Mouse (Mus musculus) liver, embryonic 13.5 days (tissue): ENCODE data around the gene Rilpl1. TPM values are rescaled to one million over a fixed set of nuclear protein-coding genes. Genes with fewer than 3 reads are reported as not detected.

ENCODE experiments used
- ATAC-seq: fragments of 200-750 bp; cut with Nextera tagmentation; 2 replicates; pipeline ENCODE4 v1.8.0; 2017; ENCODE audit warnings: low read depth, mild to moderate bottlenecking, moderate number of reproducible peaks, moderate library complexity
- DNase-seq: peaks from one replicate; pipeline ENCODE4 v3.0.0; 2022
- H3K27ac ChIP-seq: fragments of 300-500 bp; sonication (generic); 2 replicates; pipeline ENCODE4 v1.5.1; 2015; ENCODE audit warnings: moderate library complexity, mild to moderate bottlenecking, inconsistent platforms
- H3K27me3 ChIP-seq: fragments of 300-500 bp; sonication (generic); 2 replicates; pipeline ENCODE4 v1.6.1; 2015; ENCODE audit warnings: mild to moderate bottlenecking, inconsistent platforms
- H3K36me3 ChIP-seq: fragments of 300-500 bp; sonication (generic); 2 replicates; pipeline ENCODE4 v1.6.1; 2015; ENCODE audit warnings: mild to moderate bottlenecking, inconsistent platforms
- H3K4me1 ChIP-seq: fragments of 300-500 bp; sonication (generic); replicated peaks from 2 replicates; pipeline ENCODE4 v1.6.1; 2015; ENCODE audit warnings: inconsistent platforms
- H3K4me2 ChIP-seq: fragments of 300-500 bp; sonication (generic); 2 replicates; pipeline ENCODE4 v1.6.1; 2015; ENCODE audit warnings: inconsistent platforms, mild to moderate bottlenecking, moderate library complexity
- H3K4me3 ChIP-seq: fragments of 300-500 bp; sonication (generic); replicated peaks from 2 replicates; pipeline ENCODE4 v1.5.1; 2015; ENCODE audit warnings: mild to moderate bottlenecking, inconsistent platforms
- H3K9ac ChIP-seq: fragments of 300-500 bp; sonication (generic); 2 replicates; pipeline ENCODE4 v1.6.1; 2015; ENCODE audit warnings: mild to moderate bottlenecking, inconsistent platforms
- H3K9me3 ChIP-seq: fragments of 300-500 bp; sonication (generic); replicated peaks from 2 replicates; pipeline ENCODE4 v1.6.1; 2016; ENCODE audit warnings: inconsistent platforms
- WGBS: fragments of 180-500 bp; shearing (Covaris S2); methylation state at CpG from one replicate; pipeline ENCODE4 v1.1.7; 2015; ENCODE audit not compliant: insufficient replicate concordance; 5-methylcytosine and 5-hydroxymethylcytosine counted together
- polyA plus RNA-seq: library from polyadenylated mRNA; unstranded; fragments of >200 nt; fragmentation: Nextera tagmentation; extraction: Ambion mirVana; gene quantifications from 2 replicates; pipeline ENCODE4 v1.2.1, GENCODE M21; 2015

Gene Rilpl1
- polyA plus RNA-seq, 1 experiment from 2014 or later: 1.9 TPM

DNA sequence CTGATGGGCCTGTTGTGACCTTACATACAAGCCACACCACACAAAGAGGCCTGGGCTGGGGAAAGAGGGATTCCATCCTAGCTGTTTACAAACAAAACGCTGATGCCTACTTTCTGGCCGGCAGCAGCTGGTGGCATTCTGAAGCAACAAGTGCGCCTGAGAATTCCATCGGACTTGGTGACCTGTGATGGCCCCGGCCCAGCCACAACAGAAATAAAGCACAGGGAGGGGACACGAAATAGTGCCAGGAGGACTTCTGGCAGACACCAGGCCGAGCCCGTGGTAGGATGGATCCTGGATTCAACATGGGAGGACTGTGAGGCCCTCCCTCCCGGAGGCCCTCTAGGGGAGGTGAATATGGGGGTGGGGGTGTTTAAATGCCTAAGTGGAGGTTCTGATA is 2.4 kb downstream of the Rilpl1 start:
- peak overlapping the region; percentile 82; the same call in 1 of the 2 replicates for H3K4me2 ChIP-seq
- H3K9me3 ChIP-seq: no peaks in the 10 kb centered on the region
- DNase-seq (no peak), ATAC-seq (no peak)
- 0 out of 2 replicates have a peak overlapping the region, but pooled peaks have one; percentile 4 for H3K4me3 ChIP-seq
- peaks cover 39% of the 10 kb centered on the region for H3K4me1 ChIP-seq
- no peaks in the 10 kb centered on the region for H3K36me3 ChIP-seq
- 61% methylated on average over 9 of the region's 9 CpGs for WGBS
- no peak overlapping the region for H3K27ac ChIP-seq
- H3K27me3 ChIP-seq: peaks cover 53% of the 10 kb centered on the region
- H3K9ac ChIP-seq: 0 out of 2 replicates have a peak overlapping the region, but pooled peaks have one; percentile 19

DNA sequence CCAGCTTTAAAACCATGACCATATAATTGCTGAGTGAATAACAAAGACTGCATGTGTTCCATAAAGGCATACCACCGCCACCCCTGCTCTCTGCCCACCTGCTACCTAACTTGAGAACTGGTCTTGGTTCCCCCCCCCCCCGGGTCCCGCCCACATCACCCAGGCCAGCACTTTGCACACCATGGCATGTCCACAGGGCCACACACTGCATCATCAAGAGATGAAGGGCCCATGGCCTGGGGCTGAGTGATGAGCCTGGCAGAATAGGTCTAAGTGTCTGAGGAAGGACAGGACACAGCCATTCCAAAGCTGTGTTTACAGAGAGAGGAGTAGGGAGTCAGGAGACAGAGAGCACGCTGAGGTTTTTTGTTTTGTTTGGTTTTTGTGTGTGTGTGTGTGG is 2.8 kb downstream of the Rilpl1 start:
- Histone ChIP-seq H3K36me3 (no peaks in the 10 kb centered on the region), H3K9ac (no peak overlapping the region), H3K4me2 (peak overlapping the region; percentile 82; the same call in 1 of the 2 replicates), H3K9me3 (no peaks in the 10 kb centered on the region), H3K27me3 (peaks cover 51% of the 10 kb centered on the region), H3K4me1 (peaks cover 39% of the 10 kb centered on the region), H3K4me3 (no peak overlapping the region), H3K27ac (no peak overlapping the region)
- WGBS: 61% methylated on average over 4 of the region's 4 CpGs
- no peak for DNase-seq
- ATAC-seq: no peak

DNA sequence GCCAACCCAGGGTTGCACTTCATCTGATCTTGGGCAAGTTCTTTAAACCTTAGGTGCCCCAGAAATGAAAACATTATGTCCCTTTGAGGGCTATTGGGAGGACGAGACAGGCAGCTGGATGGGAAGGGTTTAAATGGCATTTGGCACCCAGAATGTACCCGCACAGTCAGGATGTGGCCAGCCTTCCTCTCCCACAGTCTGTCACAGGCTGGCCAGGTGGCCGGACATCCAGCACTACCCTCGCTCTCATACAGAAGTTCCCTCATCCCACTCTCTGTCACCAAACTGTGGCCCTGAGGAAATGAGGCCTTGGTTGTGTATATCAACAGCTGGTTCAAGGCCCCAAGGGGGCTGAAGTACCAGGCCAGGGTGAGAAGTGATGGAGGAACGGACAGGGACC is 6.2 kb downstream of the Rilpl1 start:
- 64% methylated on average over 5 of the region's 5 CpGs for WGBS
- no peak for DNase-seq
- peaks cover 13% of the 10 kb centered on the region; the same call in 1 of the 2 replicates for H3K4me1 ChIP-seq
- no peak overlapping the region for H3K4me2 ChIP-seq
- H3K9me3 ChIP-seq: no peaks in the 10 kb centered on the region
- H3K9ac ChIP-seq: no peak overlapping the region
- no peak overlapping the region for H3K27ac ChIP-seq
- no peak for ATAC-seq
- no peaks in the 10 kb centered on the region for H3K36me3 ChIP-seq
- peaks cover 17% of the 10 kb centered on the region for H3K27me3 ChIP-seq
- no peak overlapping the region for H3K4me3 ChIP-seq

DNA sequence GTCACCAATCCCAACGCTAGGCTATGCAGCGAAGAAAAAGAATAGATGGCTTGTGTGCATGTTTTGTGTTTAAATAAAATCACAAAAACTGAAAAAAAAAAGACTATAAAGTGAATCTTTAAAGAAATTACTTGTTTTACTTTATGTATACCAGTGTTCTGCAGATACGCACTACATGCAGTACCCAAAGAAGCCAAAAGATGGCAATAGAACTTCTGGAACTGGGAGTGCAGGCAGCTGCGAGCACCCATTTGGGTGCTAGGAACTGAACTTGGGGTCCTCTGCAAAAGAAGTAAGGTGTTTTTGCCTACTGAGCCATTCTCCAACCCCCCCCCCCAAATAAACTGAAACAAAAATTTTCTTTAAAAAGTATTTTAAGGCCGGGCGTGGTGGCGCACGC is 8.2 kb downstream of the Rilpl1 start:
- Histone ChIP-seq H3K27me3 (peaks cover under 1% of the 10 kb centered on the region; the same call in 1 of the 2 replicates), H3K27ac (no peak overlapping the region), H3K4me1 (no peaks in the 10 kb centered on the region), H3K36me3 (no peaks in the 10 kb centered on the region), H3K9me3 (no peaks in the 10 kb centered on the region), H3K9ac (no peak overlapping the region), H3K4me2 (no peak overlapping the region), H3K4me3 (no peak overlapping the region)
- ATAC-seq (no peak), DNase-seq (no peak)
- WGBS: 83% methylated on average over 8 of the region's 8 CpGs

DNA sequence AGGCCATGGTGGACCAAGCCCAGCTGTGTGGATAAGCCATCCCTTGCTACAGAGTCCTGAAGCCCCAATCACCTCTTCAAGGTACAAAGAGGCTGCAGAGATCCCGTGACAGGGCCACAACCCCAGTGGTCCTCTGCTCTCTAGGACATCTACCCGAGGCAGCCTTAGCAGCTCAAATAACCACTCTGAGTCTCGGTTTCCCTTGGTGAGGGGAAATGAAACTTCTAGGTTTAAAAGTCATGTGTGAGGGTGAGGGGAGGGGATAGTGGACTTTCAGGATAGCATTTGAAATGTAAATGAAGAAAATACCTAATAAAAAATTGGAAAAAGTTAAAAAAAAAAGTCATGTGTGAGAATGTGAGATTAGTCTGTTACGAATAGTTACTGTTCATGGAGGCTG is 9.6 kb downstream of the Rilpl1 start:
- Histone ChIP-seq H3K4me3 (no peak overlapping the region), H3K36me3 (no peaks in the 10 kb centered on the region), H3K27ac (no peak overlapping the region), H3K9me3 (no peaks in the 10 kb centered on the region), H3K4me1 (no peaks in the 10 kb centered on the region), H3K27me3 (no peaks in the 10 kb centered on the region), H3K9ac (no peak overlapping the region), H3K4me2 (no peak overlapping the region)
- ATAC-seq (no peak), DNase-seq (no peak)
- WGBS: 70% methylated on average over 4 of the region's 4 CpGs

DNA sequence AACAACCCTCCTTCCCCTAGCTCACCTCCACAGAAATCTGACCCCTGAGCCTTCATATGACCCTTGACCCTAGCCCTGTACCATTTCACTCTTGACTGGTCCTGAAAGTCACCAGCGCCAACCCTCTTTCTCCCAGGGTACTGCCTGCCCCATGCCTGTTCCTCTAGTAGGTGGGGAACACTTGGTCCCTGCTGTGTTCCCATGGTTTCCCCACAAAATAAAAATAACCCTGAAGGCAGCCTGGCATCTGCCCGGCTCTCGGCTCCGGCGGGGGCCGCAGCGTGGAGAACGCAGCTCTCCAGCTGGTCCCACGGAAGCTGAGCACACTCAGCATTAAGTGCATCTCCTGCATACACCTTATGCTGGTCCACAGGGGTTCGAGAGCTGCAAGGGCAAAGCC is 12.5 kb downstream of the Rilpl1 start:
- no peak overlapping the region for H3K9ac ChIP-seq
- 0 out of 2 replicates have a peak, but pooled peaks cover 3% of the 10 kb centered on the region for H3K36me3 ChIP-seq
- DNase-seq (no peak), ATAC-seq (no peak)
- 84% methylated on average over 10 of the region's 10 CpGs for WGBS
- no peak overlapping the region for H3K4me2 ChIP-seq
- no peaks in the 10 kb centered on the region for H3K4me1 ChIP-seq
- H3K27ac ChIP-seq: no peak overlapping the region
- no peaks in the 10 kb centered on the region for H3K27me3 ChIP-seq
- H3K9me3 ChIP-seq: no peaks in the 10 kb centered on the region
- no peak overlapping the region for H3K4me3 ChIP-seq

DNA sequence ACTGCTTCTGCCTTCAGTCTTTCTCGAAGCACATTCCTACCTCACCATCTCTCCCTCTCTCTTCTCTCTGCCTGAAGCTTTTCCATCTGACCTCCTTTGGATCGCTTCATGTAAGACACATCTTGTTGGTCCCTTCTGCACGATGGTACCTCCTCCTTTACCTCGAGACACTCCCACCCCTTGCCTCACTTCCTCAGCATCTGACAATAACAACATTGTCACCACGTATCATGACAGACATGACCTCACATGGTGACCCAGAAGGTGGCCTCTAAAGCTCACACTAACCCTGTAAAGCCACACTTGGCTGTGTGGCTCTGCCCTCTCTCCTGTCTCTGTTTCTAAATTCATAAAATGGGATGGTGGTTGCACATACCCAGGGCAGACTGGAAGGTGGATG is 15.4 kb downstream of the Rilpl1 start:
- Histone ChIP-seq H3K9me3 (no peaks in the 10 kb centered on the region), H3K4me3 (no peak overlapping the region), H3K36me3 (0 out of 2 replicates have a peak, but pooled peaks cover 3% of the 10 kb centered on the region), H3K9ac (no peak overlapping the region), H3K27me3 (no peaks in the 10 kb centered on the region), H3K4me1 (no peaks in the 10 kb centered on the region), H3K4me2 (no peak overlapping the region), H3K27ac (no peak overlapping the region)
- WGBS: 59% methylated on average over 5 of the region's 5 CpGs
- no peak for ATAC-seq
- DNase-seq: no peak

DNA sequence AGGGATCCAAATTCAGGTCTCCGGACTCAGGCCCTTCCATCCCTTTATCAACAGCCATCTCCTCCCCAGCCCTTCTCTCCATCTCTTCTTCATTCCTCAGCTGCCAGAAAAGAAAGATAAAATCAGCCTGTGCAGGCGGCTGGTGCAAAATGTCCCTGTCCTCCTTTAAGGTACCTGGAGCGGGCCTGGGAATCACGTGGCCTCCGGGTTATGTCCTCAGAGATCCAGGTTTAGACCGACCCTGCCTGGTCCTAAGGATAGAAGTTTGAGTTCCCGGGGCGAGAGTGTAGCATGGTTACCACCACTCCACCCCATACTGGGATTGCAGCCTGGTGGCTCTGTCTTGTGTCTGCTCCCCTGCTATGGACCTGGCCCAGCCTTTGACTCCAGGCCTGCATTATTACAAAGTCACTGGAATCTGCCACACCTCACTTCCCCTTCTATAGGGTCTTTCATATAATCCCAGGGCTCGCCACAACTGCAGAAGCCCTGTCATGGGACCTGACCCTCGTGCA is 20.6 kb downstream of the Rilpl1 start:
- Histone ChIP-seq H3K4me3 (no peak overlapping the region), H3K9me3 (no peaks in the 10 kb centered on the region), H3K4me2 (no peak overlapping the region), H3K27ac (no peak overlapping the region), H3K9ac (no peak overlapping the region), H3K36me3 (0 out of 2 replicates have a peak, but pooled peaks cover 3% of the 10 kb centered on the region), H3K27me3 (no peaks in the 10 kb centered on the region), H3K4me1 (no peaks in the 10 kb centered on the region)
- WGBS: 73% methylated on average over 10 of the region's 10 CpGs
- no peak for ATAC-seq
- no peak for DNase-seq

DNA sequence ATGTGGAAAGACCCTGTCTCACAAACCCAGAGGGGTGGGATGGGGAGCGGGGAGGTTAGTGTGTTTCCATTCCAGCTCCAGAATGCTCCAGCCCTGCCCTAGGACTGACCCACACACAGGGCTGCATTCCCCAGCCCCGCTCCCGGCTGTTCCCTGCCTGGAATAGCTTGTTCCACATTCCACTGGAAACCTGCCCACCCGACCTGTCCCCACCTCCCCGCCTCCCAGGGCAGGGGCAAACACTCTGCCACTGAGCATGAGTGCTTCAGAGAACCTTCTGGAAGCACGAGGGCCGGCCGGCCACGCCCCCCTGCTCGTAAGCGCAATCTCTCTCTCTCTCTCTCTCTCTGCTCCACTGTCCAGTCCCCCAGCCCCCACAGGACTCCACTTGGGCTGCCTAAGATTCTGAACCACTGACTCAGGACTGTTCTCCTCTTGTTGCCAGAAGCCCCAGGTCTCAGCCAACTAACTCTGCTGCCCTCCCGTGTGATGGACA is 21.4 kb downstream of the Rilpl1 start:
- H3K36me3 ChIP-seq: 0 out of 2 replicates have a peak, but pooled peaks cover 3% of the 10 kb centered on the region
- DNase-seq (no peak), ATAC-seq (no peak)
- no peak overlapping the region for H3K9ac ChIP-seq
- 63% methylated on average over 12 of the region's 12 CpGs for WGBS
- no peaks in the 10 kb centered on the region for H3K27me3 ChIP-seq
- no peak overlapping the region for H3K27ac ChIP-seq
- no peak overlapping the region for H3K4me3 ChIP-seq
- H3K9me3 ChIP-seq: no peaks in the 10 kb centered on the region
- H3K4me1 ChIP-seq: no peaks in the 10 kb centered on the region
- no peak overlapping the region for H3K4me2 ChIP-seq

DNA sequence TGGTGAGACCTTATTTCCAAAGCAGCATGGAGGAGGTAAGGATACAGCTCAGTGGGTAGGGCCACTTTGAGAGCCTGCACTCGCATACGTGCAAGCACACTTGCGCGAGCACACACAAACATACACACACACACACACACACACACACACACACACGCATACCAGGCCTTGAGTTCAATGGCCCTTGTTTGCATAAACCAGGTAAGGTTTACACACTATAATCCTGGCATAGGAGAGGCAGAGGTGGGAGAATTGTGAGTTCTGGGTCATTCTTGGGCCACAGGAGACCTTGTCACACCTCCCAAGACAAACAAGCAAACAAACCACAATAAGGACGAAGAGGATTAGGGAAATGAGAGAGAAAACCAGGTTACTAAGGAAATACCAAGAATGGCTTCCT is 22.0 kb downstream of the Rilpl1 start:
- Histone ChIP-seq H3K9ac (no peak overlapping the region), H3K9me3 (no peaks in the 10 kb centered on the region)

DNA sequence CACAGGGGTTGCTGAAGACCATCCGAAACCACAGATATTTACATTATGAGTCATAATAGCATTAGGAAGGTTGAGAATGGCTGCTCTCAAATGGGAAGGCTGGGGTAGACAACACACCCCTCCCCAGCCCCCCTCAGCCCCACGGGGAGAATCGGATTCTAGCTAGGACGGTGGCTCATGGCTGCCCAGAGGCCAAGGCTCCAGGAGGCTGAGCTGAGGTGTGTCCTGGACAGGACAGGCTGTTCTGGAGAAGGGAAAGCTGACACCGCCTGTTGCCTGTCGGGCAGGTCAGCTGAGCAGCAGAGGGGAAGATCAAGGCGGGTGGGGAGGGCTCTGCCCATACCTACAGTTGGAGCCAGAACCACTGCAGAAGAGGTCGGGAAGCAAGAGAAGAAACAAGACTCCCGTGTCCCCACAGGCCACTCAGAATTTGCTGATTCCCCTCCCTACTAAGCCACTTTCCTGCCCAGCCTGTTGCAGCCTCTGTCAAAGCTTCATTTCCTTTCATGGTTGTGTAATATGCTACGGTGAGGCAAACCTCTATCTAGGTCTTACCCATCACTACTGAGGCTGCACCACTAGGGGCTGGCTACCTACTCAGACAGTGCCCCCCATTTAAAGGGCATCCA is 24.3 kb downstream of the Rilpl1 start:
- Histone ChIP-seq H3K4me2 (no peak overlapping the region), H3K9ac (no peak overlapping the region), H3K27me3 (0 out of 2 replicates have a peak, but pooled peaks cover 3% of the 10 kb centered on the region), H3K9me3 (no peaks in the 10 kb centered on the region), H3K36me3 (no peaks in the 10 kb centered on the region), H3K27ac (no peak overlapping the region), H3K4me3 (no peak overlapping the region), H3K4me1 (no peaks in the 10 kb centered on the region)
- DNase-seq (no peak), ATAC-seq (no peak)
- WGBS: 45% methylated on average over 10 of the region's 10 CpGs

More for the DNA sequence above, 22.0 kb downstream of the Rilpl1 start:
- H3K27me3 ChIP-seq: no peaks in the 10 kb centered on the region
- DNase-seq: no peak
- no peaks in the 10 kb centered on the region for H3K36me3 ChIP-seq
- H3K27ac ChIP-seq: no peak overlapping the region
- WGBS: 71% methylated on average over 6 of the region's 6 CpGs
- no peaks in the 10 kb centered on the region for H3K4me1 ChIP-seq
- no peak overlapping the region for H3K4me2 ChIP-seq
- no peak overlapping the region for H3K4me3 ChIP-seq
- ATAC-seq: no peak

DNA sequence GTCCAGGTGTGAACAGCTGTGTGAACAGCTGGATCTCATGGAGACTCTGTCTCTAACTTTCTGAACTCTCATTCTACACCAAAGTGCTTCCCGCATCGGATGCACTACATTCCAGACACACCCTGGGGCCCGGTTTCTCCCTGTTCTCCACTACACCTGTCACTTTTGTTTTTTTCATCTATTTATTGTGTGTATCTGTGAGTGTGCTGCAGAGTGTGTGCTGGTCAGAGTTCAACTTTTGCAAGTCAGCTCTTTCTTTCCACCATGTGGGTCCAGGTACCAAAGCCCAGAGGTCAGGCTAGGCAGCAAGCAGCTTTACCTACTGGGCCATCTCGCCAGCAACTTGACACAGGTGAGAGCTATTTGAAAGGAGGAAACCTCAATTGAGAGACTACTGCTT is 26.0 kb downstream of the Rilpl1 start:
- Histone ChIP-seq H3K9ac (no peak overlapping the region), H3K27me3 (0 out of 2 replicates have a peak, but pooled peaks cover 3% of the 10 kb centered on the region), H3K4me2 (no peak overlapping the region), H3K9me3 (no peaks in the 10 kb centered on the region), H3K36me3 (no peaks in the 10 kb centered on the region), H3K4me1 (no peaks in the 10 kb centered on the region), H3K4me3 (no peak overlapping the region), H3K27ac (no peak overlapping the region)
- DNase-seq (no peak), ATAC-seq (no peak)
- WGBS: 80% methylated on average over 4 of the region's 4 CpGs
